Mouse (Mus musculus) right cerebral cortex, postnatal 14 days (tissue): Measurements from ENCODE around the gene Cir1.
A peak's percentile ranks its signal among the peaks of the same experiment; 100 is the strongest.

ENCODE experiments used
- DNase-seq: peaks from one replicate; pipeline ENCODE4 v3.0.0; 2022

Cir1 gene

GRCm38 (mm10) chr2:73298841-73299240 lies 13.7 kb downstream of the Cir1 start:
- no peak for DNase-seq

DNA sequence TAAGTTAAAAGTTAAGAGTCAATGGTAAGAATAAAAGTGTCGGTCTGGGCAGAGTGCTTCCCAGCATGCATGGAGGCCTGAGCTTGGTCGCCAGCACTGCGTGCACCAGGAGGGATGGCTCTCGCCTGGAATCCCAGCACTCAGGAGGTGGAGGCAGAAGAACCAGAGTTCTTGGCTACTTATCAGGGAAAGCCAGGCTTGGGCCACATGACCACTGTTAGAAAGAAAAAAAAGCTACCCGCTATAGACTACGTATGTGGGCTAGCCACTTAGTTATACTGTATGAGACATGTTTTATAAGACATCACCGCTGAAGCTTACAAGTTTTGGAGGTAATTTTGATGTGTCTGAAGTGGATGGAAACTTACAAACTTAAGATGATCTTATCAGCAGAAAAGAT lies 14.3 kb downstream of the Cir1 start:
- no peak for DNase-seq

GRCm38 (mm10) chr2:73295023-73295422 lies 17.5 kb downstream of the Cir1 start:
- DNase-seq, result no peak

DNA sequence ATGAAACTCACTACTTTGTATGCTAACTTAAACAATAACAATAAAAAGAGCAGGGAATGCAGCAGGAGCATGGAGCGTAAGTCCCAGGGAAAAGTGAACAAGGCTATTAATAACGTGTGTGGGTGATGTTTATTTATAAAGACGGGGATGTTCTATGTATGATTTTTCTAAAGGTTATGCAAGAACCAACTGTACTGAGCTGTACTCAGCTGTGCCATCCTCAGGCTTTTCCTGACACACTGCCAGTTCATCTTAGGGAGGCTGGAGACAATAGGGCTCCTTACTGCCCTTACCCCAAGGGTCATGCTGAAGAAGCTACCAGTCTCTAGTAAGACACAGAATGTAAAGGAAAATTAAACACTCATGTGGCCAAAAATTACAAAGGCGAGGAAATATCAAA lies 21.4 kb downstream of the Cir1 start:
- DNase-seq, result no peak

GRCm38 (mm10) chr2:73285630-73286029 lies 26.9 kb downstream of the Cir1 start:
- DNase-seq, result no peak

GRCm38 (mm10) chr2:73281707-73282106 lies 30.8 kb downstream of the Cir1 start:
- no peak for DNase-seq

GRCm38 (mm10) chr2:73281048-73281661 lies 31.3 kb downstream of the Cir1 start:
- DNase-seq, result no peak

DNA sequence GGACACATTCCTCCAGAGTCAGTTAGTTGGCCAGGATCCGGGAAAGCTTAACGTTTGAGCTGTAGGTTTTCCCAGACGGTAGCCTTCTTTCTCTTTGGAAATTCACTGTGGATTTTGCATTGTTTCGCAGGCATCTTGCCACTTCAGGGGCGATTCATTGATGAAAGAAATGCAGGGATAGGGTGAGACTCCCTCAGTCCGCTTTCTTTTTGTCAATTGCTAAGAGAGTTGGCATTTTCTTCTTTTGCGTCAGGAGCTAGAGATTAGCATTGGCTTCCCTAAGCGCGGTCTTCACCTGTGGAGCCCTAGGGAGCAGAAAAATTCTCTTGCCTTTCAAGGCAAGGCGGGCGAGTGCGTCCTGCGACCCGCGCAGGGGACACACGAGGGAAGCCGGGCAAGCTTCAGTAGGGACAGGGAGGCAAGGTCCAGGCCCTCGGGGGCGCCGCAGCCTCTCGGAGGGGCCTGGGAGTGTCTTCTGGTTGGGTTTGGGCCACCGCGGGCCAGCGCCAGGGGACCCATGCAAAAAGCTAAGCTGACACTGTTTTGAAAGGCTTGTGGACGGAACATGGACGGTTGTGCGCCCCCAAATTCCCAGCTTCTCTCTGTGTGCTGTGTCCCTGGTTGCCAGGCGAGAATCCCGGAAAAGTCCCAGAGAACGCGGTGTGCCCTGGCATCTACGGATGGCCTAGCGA lies 32.0 kb downstream of the Cir1 start:
- no peak for DNase-seq

GRCm38 (mm10) chr2:73279271-73280038 lies 33.0 kb downstream of the Cir1 start:
- DNase-seq, result no peak

DNA sequence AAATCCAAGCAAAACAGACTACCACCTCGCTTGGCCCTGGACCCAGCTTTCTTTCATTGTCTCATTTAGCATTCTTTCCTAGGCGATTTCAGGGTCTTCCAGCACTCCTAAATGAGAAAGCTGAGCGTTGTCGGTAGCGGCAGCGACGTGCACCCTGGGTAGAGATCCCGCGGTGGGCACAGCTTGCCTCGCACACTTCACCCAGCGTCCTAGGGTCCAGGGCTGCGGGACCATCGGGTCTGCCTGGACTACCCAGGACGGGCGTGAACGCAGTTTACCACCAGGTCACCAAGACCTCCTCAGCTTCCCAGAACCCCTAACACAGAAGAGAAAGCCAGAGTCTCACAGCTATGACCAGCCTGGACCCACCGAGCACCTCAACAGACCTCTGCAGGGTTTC lies 33.6 kb downstream of the Cir1 start:
- no peak for DNase-seq

- peak; percentile 91 for DNase-seq
Measured at GRCm38 (mm10) chr2:73278131-73278854, 34.2 kb downstream of the Cir1 start.

- DNase-seq, result no peak
Measured at GRCm38 (mm10) chr2:73277709-73278075, 34.8 kb downstream of the Cir1 start.

DNA sequence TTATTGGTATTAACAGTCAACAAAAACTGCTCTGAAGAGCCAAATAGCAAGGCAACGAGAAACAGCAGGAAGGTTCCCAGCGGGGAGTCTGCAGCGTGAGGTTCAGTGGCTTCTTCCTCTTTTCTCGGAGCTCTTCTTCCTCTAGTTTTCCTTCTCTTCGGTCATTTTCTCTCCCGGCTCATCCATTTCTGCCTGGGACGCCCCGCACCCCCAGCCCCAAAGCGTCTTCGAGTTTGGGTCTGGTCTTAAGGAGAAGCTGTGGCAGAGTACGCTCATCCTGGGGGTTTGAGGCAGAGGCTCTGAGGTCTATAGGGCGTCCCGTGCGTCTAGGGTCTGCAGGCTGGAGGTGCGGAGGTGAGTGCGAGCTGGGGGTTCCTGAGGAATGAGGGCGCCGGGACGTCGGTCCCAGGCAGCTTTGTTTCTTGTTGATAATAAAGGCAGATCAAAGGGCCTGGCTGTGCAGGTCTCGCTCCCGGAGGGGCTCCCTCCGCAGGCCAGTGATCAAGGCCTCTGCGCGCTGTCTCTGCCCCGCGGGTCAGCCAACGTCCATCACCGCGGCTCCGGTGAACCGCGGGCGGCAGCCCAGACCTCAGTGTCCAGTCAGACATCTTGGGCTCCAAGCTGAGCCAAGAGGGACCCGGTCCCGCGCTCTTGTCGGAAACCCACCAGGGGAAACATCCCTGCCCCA lies 35.3 kb downstream of the Cir1 start:
- no peak for DNase-seq

DNA sequence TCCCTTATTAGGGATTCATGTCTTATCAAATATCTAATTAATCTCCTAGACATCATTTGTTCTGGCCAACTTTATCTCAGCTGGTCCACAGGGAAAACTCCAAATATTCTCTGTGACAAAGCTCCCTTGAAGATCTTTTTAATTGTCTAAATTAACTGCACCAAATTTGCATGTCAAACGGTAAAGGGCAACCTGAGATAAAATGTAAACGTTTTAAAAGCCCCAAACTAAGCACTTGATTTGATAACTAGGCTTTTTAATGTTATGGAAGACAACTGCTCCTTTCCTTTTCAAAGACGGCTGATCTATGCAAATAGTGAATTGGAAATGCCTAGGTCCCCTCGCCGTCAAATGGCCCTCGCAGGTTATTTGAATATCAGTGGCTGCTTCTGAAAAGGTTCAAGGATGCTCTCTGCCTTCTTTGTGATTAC lies 36.3 kb downstream of the Cir1 start:
- no peak for DNase-seq

DNA sequence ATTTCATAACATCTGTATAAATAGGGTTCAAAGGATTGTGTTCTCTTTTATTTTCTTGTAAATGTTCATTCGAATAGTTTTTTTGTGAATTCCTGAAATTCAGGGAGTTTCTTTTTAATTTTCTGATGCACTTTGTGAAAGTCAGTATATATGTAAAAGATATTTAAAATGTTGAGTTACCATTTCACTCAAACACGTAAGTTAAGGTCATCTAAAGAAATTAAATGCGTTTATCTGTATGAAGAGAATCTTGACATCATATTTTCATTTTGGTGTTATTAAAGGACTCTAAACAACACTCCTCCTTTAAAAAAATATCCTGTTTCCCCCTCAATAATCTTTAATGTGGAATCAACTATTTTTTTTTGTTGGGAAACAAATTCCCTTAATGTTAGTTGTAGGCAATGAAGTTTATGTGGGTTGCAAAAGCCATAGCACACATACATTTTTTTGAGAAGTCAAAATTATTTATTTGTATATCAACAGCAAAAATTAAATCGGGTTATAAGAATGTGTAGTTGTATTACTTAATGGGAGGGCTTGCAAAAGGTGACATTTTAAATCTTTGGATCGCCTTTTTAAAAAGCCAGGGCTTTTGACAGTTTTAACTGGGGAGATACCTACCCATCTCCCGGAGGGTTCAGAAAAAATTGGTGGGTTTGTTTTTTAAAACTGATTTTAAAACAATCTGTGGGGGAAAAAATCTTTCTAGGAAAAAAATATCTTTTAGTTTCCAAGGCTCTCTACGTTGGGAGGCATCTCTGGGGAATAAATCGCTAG lies 37.0 kb downstream of the Cir1 start:
- DNase-seq, result no peak

GRCm38 (mm10) chr2:73274119-73274920 lies 38.2 kb downstream of the Cir1 start:
- DNase-seq, result peak; percentile 11

- DNase-seq, result peak; percentile 28
Measured at GRCm38 (mm10) chr2:73273249-73274118, 39.0 kb downstream of the Cir1 start.

GRCm38 (mm10) chr2:73272351-73273248 lies 39.9 kb downstream of the Cir1 start:
- DNase-seq, result no peak
